Mouse (Mus musculus) right cerebral cortex, postnatal 4 days (tissue): ENCODE measurements around the gene Sco1.
"Not testable (repeated sequence)": the region's sequence is repeated elsewhere in the genome, so short reads cannot be mapped to it uniquely, and the experiment has no call there.

Experiments
- DNase-seq: peaks from one replicate; pipeline ENCODE4 v3.0.0-alpha.2; 2022

Sco1 gene

GRCm38 (mm10) chr11:67052321-67052952, at the start of gene Sco1, which contains the start of gene Adprm:
Gene Sco1 (plus strand): TSS chr11:67052670.
Gene Adprm (minus strand): TSS chr11:67052594.
- DNase-seq: peak; percentile 80

GRCm38 (mm10) chr11:67002911-67003310, 49.6 kb upstream of the Sco1 start:
- no peak for DNase-seq

- DNase-seq: no peak
These were observed 44.5 kb upstream of the Sco1 start for GRCm38 (mm10) chr11:67007961-67008360.

DNA sequence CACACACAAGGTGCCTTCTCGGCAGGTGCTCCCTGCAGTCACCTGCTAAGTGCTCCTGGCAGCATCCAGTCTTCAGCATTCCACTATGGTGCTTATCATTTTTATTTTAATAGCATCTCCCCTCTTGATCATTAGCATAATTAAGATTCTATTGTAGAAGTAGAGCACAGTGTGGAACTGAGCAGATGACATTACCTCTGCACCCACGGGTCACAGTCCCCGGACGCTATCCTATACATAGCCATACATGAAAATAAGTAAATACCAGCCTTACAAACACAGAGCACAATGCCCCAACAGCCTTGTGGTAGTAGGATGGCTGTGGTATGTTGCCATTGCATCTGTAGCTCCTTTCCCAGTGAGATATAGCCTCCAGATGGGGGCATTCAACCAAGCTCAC, 43.9 kb upstream of the Sco1 start:
- DNase-seq: no peak

DNA sequence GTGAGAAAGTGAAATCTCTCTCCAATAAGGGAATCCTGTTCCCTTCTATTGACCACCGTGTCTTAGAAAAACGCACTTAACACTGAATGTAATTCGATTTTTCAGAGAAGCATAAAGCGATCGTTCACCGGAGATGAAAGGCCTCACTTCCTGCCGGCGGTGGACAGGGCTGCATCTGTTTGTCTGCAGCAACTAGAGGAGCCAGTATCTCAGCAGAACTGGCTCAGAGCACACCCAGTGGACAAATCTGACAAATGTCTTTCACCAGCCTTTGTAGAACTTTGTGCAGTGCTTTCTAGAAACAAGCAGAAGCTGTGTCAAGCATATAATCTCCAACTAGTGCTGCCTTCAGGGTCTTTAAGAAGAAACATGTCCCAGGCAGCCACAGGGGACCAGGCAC, 42.0 kb upstream of the Sco1 start:
- no peak for DNase-seq

DNA sequence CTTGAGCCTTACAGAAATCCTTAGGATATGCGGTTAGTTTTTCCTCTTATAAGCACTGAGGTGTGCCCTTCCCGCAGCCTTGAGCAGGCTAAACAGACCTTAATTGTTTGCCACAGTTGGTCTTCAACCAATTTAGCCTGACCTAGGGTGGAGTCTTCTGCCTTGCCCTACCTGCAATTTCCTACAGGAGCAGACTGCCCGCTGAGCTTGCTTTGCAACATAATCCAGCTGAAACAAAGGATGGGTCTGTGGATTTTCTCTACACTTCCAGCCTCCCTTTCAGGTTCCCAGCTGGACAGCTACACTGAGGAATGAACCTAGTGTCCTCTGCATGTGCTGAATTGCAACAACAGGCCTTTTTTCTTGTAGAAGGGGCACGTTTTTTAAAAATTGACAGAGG, 40.8 kb upstream of the Sco1 start:
- DNase-seq: no peak

DNA sequence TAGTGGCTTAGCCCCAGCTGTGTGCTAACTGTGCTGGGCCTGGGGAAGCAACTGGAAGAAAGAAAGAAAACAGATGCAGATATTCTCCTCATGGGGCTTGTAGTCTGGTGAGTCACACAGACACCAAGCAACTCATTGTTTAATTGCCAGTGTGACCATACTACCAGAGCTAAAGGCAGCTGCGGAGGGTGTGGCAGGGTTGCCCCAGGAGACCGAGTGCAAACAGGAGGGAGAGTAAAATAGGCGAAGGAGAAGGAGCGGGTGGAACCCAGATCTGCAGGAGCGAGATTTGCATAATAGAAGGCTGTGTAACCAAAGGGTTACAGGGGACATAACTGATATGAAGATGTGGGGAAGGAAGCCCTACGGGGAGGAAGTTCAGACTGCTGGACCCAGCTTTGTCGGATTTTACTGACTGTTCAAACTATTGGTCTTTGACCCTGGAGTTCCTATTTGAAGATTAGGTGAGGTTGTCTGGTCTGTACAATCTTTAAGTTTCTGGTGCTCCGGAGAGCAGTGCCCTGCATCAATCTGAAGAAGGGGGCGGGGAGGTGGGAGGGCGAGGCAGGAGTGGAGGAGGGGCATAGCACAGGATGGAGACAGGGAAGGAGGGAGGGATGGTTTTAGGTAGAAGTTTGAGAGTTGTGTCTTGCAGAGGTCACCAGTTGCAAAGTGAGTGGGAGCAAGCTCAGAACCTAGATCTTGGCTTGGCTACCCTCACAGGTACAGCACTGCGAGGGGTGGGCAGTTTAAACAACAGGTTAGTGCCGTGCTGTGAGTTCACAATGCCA, 34.5 kb upstream of the Sco1 start:
- DNase-seq: no peak

GRCm38 (mm10) chr11:67019711-67020475, 32.6 kb upstream of the Sco1 start:
- DNase-seq: no peak

- peak; percentile 73 for DNase-seq
These were observed 31.5 kb upstream of the Sco1 start for GRCm38 (mm10) chr11:67020948-67021347.

- peak; percentile 24 for DNase-seq
These were observed 29.9 kb upstream of the Sco1 start for GRCm38 (mm10) chr11:67022354-67023115.

DNA sequence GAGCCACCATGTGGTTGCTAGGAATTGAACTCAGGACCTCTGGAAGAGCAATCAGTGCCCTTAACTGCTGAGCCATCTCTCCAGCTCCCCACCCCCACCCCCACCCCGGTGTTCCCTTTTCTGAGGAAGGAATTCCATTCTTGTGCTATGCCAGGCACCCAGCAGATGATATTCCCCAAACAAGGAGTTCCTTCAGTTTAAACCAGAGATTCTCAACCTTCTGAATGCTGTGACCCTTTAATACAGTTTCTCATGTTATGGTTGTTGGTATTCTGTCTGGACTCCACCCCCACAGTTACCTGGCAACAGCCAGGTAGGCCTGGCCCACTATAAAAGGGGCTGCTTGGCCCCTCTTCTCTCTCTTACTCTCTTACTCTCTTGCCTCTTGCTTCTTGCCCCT, 29.3 kb upstream of the Sco1 start:
- not testable (repeated sequence) for DNase-seq

DNA sequence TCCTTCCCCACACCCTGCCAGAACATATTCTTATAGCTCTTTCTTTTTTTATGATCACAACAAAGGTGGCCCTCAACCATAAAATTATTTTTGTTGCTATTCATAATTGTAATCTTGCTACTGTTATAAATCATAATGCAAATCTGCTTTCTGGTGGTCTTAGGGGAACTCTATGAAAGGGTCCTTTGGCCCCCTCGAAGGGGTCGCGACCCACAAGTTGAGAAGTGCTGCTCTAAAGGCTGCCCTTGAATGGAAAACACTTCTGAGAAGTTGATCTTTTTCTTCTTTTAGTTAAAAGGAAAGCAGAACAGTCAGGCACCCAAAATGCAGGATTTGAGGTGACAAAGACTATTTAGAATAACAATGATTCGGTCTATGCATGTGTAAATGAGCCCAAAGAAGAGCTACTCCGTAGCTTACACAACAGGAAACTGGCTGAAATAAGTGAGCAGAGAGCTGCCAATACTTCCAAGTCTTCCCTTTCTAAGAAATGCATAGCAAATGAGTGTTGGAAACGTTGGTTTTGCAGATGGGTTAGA, 28.6 kb upstream of the Sco1 start:
- no peak for DNase-seq

DNA sequence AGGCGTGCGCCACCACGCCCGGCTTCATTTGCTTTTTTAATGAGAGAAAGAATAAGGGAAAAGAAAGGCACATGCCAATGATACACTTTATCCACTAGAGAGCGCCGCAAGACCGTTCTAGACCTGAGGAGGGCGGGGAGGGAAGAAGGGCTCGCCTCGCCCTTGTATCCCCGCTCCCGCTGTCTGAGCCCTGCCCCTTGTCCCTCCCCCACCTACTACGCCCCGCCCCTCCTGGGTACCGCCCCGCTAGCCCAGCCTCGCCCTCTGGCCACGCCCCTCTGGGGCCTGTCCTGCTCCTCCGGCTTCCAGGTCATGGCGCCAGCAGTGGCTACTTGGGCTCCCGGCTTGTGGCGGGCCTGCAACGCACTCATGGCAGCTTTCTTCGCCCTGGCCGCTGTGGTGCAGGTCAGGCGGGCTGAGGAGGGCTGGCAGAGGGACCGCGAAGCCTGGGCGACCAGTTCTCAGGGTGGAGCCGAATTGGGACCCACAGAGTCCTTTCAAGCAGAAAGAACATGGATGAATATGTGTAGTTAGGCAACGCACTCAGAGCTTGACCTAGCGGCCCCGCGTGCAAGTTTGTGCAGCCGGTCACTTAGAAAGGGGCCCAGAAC, 27.5 kb upstream of the Sco1 start, which contains the start of gene Tmem220:
Gene Tmem220 (plus strand): TSS at position 288 of the 611 bp plus-strand sequence.
- DNase-seq: peak; percentile 80

- DNase-seq: no peak
These were observed 21.4 kb upstream of the Sco1 start for GRCm38 (mm10) chr11:67030904-67031602.

DNA sequence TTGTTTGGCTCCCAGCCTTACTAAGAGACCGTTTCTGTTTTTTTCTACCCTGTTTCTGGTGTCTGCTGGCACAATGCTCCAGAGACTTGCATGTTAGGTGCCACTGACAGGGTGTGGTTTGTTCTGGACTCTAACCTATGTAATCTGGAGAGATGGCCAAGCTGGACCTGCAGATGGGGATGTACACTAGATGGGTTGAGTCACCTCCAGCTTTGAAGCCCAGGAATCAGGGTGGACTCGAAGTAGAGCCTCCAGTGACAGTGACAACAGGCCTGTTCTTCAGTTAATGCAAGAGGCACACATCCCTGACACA, 20.9 kb upstream of the Sco1 start:
- DNase-seq: no peak

DNA sequence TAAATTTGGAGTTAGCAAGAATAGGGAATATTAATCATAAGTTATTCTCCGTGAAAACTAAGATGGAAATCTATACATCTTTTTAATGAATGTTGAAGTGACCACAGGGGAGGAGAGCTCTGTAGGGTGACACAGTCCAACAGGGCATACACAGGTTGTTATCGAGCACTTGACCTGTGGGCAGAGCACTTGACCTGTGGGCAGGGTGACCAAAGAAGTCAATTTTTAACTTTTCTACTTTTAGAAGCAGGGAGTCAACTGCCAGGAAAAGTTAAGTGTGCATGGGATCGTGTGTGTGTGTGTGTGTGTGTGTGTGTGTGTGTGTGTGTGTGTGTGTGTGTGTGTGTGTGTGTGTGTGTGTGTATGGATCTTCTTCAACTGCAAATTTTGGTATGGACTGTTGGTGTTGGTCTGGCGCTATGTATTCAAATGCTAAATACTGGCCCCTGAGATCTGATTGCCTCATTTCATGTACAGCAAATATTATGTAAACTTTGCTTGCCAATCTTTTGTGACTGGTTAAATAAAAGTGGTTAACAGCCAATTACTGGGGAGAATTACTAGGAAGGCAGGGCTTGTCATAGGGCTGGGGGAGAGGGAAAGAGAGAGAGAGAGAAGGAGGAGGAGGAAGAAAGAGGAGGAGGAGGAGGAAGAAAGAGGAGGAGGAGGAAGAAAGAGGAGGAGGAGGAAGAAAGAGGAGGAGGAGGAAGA, 17.5 kb upstream of the Sco1 start:
- DNase-seq: no peak

DNA sequence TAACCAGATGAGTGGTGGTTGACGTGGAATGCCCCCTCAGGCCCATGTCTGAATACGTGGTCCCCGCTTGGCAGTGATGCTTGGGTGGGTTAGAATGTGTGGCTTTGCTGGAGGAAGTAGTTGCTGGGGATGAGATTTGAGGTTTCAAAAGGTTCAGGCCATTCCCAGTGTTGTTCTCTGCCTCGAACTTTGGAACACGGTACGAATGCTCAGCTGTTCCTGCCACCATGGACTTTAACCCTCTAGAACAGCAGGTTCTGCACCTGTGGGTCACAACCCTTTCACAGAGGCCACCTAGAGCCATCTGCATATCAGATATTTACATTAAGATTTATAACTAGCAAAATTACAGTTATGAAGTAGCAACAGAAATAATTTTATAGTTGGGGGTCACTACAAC, 16.2 kb upstream of the Sco1 start:
- DNase-seq: no peak

- DNase-seq: no peak
These were observed 15.6 kb upstream of the Sco1 start for GRCm38 (mm10) chr11:67036892-67037291.

DNA sequence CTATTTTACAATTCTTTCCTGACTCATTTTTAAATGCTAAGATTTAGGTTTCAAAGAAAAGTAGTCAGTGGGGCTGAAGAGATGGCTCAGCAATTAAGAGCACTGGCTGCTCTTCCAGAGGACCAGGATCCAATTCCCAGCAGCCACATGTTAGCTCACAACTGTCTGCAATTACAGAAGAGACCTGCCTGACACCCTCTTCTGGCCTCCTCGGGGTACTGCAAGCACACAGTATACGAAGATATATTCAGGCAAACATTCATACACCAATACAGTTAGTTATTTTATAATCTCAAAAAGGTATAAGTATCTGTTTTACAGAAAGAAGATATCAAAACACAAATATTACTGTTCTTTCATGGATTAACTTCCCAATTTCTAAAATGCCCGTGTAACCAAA, 12.7 kb upstream of the Sco1 start:
- no peak for DNase-seq

- DNase-seq: no peak
These were observed 12.0 kb upstream of the Sco1 start for GRCm38 (mm10) chr11:67040483-67040882.

- no peak for DNase-seq
These were observed 9.5 kb upstream of the Sco1 start for GRCm38 (mm10) chr11:67043007-67043406.
